Mouse (Mus musculus) lung, postnatal 0 days (tissue): ENCODE data around the gene Vmn2r98. TPM values are rescaled to one million over a fixed set of nuclear protein-coding genes. Genes with fewer than 3 reads are reported as not detected.
"Not testable (repeated sequence)": the region's sequence is repeated elsewhere in the genome, so short reads cannot be mapped to it uniquely, and the experiment has no call there.

ENCODE experiments used
- ATAC-seq: fragments of 200-750 bp; cut with Nextera tagmentation; 2 replicates; pipeline ENCODE4 v1.8.0; 2017; ENCODE audit warnings: moderate library complexity
- DNase-seq: peaks from one replicate; pipeline ENCODE4 v3.0.0-alpha.2; 2016; ENCODE audit warnings: low spot score
- H3K27ac ChIP-seq: fragments of 300-500 bp; sonication (generic); 2 replicates; pipeline ENCODE4 v1.5.1; 2014; ENCODE audit warnings: antibody characterized with exemption, mild to moderate bottlenecking, low read length, mixed read lengths
- H3K27me3 ChIP-seq: fragments of 300-500 bp; sonication (generic); replicated peaks from 2 replicates; pipeline ENCODE4 v1.6.1; 2014; ENCODE audit warnings: low read length, mixed read lengths; ENCODE audit not compliant: insufficient read depth
- H3K36me3 ChIP-seq: fragments of 300-500 bp; sonication (generic); 2 replicates; pipeline ENCODE4 v1.6.1; 2014; ENCODE audit warnings: low read length, mixed read lengths; ENCODE audit not compliant: insufficient read depth
- H3K4me1 ChIP-seq: fragments of 300-500 bp; sonication (generic); 2 replicates; pipeline ENCODE4 v1.6.1; 2014; ENCODE audit warnings: antibody characterized with exemption, low read depth, low read length, mixed read lengths; ENCODE audit not compliant: insufficient read depth
- H3K4me2 ChIP-seq: fragments of 300-500 bp; sonication (generic); replicated peaks from 2 replicates; pipeline ENCODE4 v1.6.1; 2014; ENCODE audit warnings: low read depth, mild to moderate bottlenecking, low read length, moderate library complexity, mixed read lengths
- H3K4me3 ChIP-seq: fragments of 300-500 bp; sonication (generic); 2 replicates; pipeline ENCODE4 v1.5.1; 2014; ENCODE audit warnings: low read depth, low read length
- H3K9ac ChIP-seq: fragments of 300-500 bp; sonication (generic); replicated peaks from 2 replicates; pipeline ENCODE4 v1.6.1; 2014; ENCODE audit warnings: low read depth, mild to moderate bottlenecking
- H3K9me3 ChIP-seq: fragments of 300-500 bp; sonication (generic); 2 replicates; pipeline ENCODE4 v1.6.1; 2016; ENCODE audit warnings: low read length, mixed read lengths
- CTCF ChIP-seq: IDR thresholded peaks from 2 replicates; pipeline ENCODE4 v1.5.1; 2016; ENCODE audit warnings: antibody characterized with exemption, mild to moderate bottlenecking
- EP300 ChIP-seq: IDR thresholded peaks from 2 replicates; pipeline ENCODE4 v1.6.1; 2016; ENCODE audit warnings: antibody characterized with exemption, mild to moderate bottlenecking, control low read depth
- WGBS: fragments of 180-500 bp; shearing (Covaris S2); extraction: QIAGEN DNeasy Blood & Tissue Kit; methylation state at CpG from one replicate; pipeline ENCODE4 v1.1.7; 2014; 5-methylcytosine and 5-hydroxymethylcytosine counted together
- polyA plus RNA-seq: library from polyadenylated mRNA; unstranded; fragments of >200 nt; fragmentation: Nextera tagmentation; extraction: Ambion mirVana; gene quantifications from 2 replicates; pipeline ENCODE4 v1.2.1, GENCODE M21; 2015

Gene Vmn2r98
- polyA plus RNA-seq = not detected in 2 replicates

DNA sequence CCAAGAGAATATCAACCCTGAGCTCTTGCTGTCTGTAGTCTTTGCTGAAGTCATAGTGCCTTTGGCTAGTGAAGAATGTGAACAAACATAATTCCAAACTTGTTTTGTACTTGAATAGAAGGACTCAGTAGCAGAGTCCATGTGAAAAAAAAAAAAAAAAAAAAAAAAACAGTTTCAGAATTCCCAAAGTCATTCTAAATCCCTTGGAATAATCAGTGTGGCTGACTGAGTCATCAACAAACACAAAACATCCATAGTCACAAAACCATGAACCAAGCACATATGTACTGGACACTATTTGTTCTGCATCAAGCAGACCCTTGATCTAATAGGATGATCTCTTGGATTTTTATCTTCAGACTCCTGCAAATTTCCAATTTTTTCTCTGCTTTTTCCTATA lies at the start of gene Vmn2r98:
Gene Vmn2r98 (plus strand): TSS at position 301 of the 400 bp plus-strand sequence.
- H3K4me3 ChIP-seq, DNase-seq, H3K4me2 ChIP-seq, H3K27me3 ChIP-seq, ATAC-seq, H3K9ac ChIP-seq, H3K4me1 ChIP-seq, H3K36me3 ChIP-seq, H3K9me3 ChIP-seq, H3K27ac ChIP-seq: not testable (repeated sequence)

DNA sequence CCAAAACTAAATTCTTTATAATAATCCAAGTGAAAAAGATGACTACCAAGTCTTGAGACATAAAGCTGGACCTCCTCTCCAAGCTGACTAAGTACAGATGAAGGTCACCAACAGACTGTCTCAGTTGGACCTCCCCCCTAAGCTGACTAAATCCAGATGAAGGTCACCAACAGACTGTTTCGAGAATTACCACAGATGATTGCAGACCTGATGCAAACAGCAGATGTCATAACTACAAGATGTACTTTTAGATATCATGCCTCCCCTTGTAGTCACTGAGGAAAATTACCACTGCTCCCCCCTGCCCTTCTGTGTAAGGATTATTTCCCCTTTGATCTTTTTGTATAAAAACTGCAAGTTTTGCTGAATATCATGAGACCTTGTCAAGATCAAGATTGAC lies 21.8 kb upstream of the Vmn2r98 start:
- not testable (repeated sequence) for H3K9ac ChIP-seq, H3K36me3 ChIP-seq, H3K4me1 ChIP-seq, H3K4me3 ChIP-seq, H3K27me3 ChIP-seq, H3K27ac ChIP-seq, H3K4me2 ChIP-seq, H3K9me3 ChIP-seq, ATAC-seq, DNase-seq
- 28% methylated on average over 1 of the region's 1 CpGs for WGBS

DNA sequence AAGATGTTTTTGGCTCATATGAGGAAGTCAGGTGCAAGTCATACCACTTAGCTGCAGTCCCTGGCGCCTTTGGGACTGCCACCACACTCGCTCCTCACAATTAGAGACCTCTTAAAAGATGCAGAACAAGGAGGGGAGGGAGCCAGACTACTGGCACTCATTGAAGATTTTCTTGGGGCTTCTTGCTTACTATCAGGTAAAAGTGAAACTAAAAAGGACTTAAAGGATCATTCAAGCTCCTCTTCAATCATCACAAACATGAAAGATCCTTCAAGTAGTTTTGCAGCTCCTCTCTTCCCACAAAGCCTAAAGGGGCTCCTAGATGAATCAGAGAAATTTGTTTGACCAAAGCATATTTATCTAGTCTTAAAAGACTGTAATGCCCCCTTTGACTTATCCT lies 21.3 kb upstream of the Vmn2r98 start:
- 67% methylated on average over 2 of the region's 2 CpGs for WGBS
- H3K9ac ChIP-seq = no peak overlapping the region
- no peak for TF ChIP-seq CTCF
- no peak for TF ChIP-seq EP300
- H3K9me3 ChIP-seq = no peaks in the 10 kb centered on the region
- no peak overlapping the region for H3K27ac ChIP-seq
- no peaks in the 10 kb centered on the region for H3K36me3 ChIP-seq
- no peaks in the 10 kb centered on the region for H3K27me3 ChIP-seq
- H3K4me3 ChIP-seq = no peak overlapping the region
- ATAC-seq (no peak), DNase-seq (no peak)
- no peaks in the 10 kb centered on the region for H3K4me1 ChIP-seq
- no peak overlapping the region for H3K4me2 ChIP-seq

GRCm38 (mm10) chr17:19032721-19033120 lies 20.5 kb upstream of the Vmn2r98 start:
- no peak overlapping the region for H3K4me2 ChIP-seq
- ATAC-seq (no peak), DNase-seq (no peak)
- H3K27ac ChIP-seq = no peak overlapping the region
- no peaks in the 10 kb centered on the region for H3K27me3 ChIP-seq
- H3K36me3 ChIP-seq = no peaks in the 10 kb centered on the region
- H3K4me3 ChIP-seq = no peak overlapping the region
- no peaks in the 10 kb centered on the region for H3K9me3 ChIP-seq
- H3K4me1 ChIP-seq = no peaks in the 10 kb centered on the region
- no peak for TF ChIP-seq EP300
- no peak for TF ChIP-seq CTCF
- H3K9ac ChIP-seq = no peak overlapping the region
- 57% methylated on average over 3 of the region's 3 CpGs for WGBS

Other genes starting within 250 kb of the Vmn2r98 start
- gene Vmn2r97, start 139.2 kb upstream of the Vmn2r98 start, polyA plus RNA-seq = 0.04 TPM in 1 of 2 replicates, not detected in the other